Mouse (Mus musculus) lung, adult 2 months (tissue): Measurements from ENCODE around the gene Ptpn4.

Experiments used
- CTCF ChIP-seq: fragments of 200-500 bp; IDR thresholded peaks from 2 replicates; pipeline ENCODE4 v1.5.1; 2011; ENCODE audit warnings: mild to moderate bottlenecking, low read length, control low read depth; ENCODE audit not compliant: insufficient read depth
- POLR2A ChIP-seq: fragments of 200-500 bp; IDR thresholded peaks from 2 replicates; pipeline ENCODE4 v1.6.1; 2011; ENCODE audit warnings: low read depth, mild to moderate bottlenecking, control low read depth, low read length, borderline replicate concordance; ENCODE audit errors: extremely low read depth

GRCm38 (mm10) chr1:119734801-119735200 is 102.6 kb downstream of the Ptpn4 start:
- no peak for TF ChIP-seq CTCF
- no peak for TF ChIP-seq POLR2A
